Mouse (Mus musculus) G1E (cell line): Measurements from ENCODE around the gene Kctd20.

Source experiments
- CTCF ChIP-seq: IDR thresholded peaks from 2 replicates; pipeline ENCODE4 v1.5.1; 2012; ENCODE audit warnings: low read depth, low read length, inconsistent platforms, mixed read lengths
- GATA1 ChIP-seq: IDR thresholded peaks from 2 replicates; pipeline ENCODE4 v1.6.1; 2012; ENCODE audit warnings: borderline replicate concordance, low read length, inconsistent platforms, mixed read lengths
- GATA2 ChIP-seq: IDR thresholded peaks from 2 replicates; pipeline ENCODE4 v1.6.1; 2012; ENCODE audit warnings: low read depth, low read length, inconsistent platforms, borderline replicate concordance
- POLR2AphosphoS5 ChIP-seq: IDR thresholded peaks from 2 replicates; pipeline ENCODE4 v1.6.1; 2012; ENCODE audit warnings: low read depth, low read length, inconsistent platforms; ENCODE audit not compliant: insufficient replicate concordance
- TAL1 ChIP-seq: conservative IDR thresholded peaks from 2 replicates; pipeline ENCODE4 v1.6.1; 2012; ENCODE audit warnings: low read depth, low read length, inconsistent platforms, mixed read lengths

DNA sequence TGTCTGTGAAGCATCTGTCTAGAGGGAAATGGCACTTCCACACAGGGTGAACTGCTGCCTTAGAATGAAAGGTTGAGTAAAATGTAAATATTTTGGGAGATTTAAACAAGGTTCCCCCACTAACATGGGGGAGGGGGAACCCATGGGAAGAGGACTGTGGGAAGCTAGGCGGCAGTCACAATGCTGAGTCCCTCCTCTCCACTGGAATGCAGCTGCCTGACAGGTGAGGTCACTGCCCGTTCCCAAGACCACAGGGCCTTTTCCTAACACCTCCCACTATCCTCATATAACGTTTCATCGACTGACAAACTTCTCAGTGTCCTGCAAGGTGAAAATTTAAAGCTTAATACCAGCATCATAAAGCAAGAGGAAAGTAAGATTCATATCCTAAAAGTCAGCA is 30.8 kb downstream of the Kctd20 start:
- TF ChIP-seq CTCF (no peak), GATA1 (no peak), POLR2AphosphoS5 (no peak), TAL1 (no peak), GATA2 (no peak)
